Mouse (Mus musculus) Patski (cell line): Measurements from ENCODE around the gene Med12l. TPM values are rescaled to one million over a fixed set of nuclear protein-coding genes. Genes with fewer than 3 reads are reported as not detected.

Source experiments
- ATAC-seq: fragments of 100-300 bp; one replicate; pipeline ENCODE4 v1.8.0; 2021
- CTCF ChIA-PET: fragments of 350-600 bp; sonication (Branson Sonifier 250); formaldehyde crosslinking; loops from one replicate; lab custom pipeline; 2022; ENCODE audit warnings: inconsistent platforms; lab: Charles Lee
- POLR2A ChIA-PET: fragments of 350-600 bp; sonication (Branson Sonifier 250); formaldehyde crosslinking; loops from one replicate; lab custom pipeline; 2022; ENCODE audit warnings: antibody characterized with exemption, inconsistent platforms; lab: Charles Lee
- DNase-seq: peaks from one replicate; pipeline ENCODE4 v3.0.0-alpha.2; 2011; ENCODE audit warnings: low read depth, low spot score
- H3K27me3 ChIP-seq: fragments of 371-371 bp; one replicate; pipeline ENCODE4 v1.5.1; 2021
- CTCF ChIP-seq: fragments of 100-300 bp; IDR thresholded peaks from one replicate; pipeline ENCODE4 v1.5.1; 2021
- in situ Hi-C: fragments of 300-500 bp; cut with MboI; formaldehyde crosslinking; loops from 3 replicates; pipeline ENCODE4 v1.11.1; 2018; ENCODE audit warnings: low pct_unique_long_range_greater_than_20kb, mixed read lengths
- polyA plus RNA-seq: library from polyadenylated mRNA; unstranded; gene quantifications from one replicate; pipeline ENCODE4 v1.2.3, GENCODE M21; 2021

Med12l gene
- polyA plus RNA-seq, 1 experiment from 2014 or later, result 7.6 TPM

DNA sequence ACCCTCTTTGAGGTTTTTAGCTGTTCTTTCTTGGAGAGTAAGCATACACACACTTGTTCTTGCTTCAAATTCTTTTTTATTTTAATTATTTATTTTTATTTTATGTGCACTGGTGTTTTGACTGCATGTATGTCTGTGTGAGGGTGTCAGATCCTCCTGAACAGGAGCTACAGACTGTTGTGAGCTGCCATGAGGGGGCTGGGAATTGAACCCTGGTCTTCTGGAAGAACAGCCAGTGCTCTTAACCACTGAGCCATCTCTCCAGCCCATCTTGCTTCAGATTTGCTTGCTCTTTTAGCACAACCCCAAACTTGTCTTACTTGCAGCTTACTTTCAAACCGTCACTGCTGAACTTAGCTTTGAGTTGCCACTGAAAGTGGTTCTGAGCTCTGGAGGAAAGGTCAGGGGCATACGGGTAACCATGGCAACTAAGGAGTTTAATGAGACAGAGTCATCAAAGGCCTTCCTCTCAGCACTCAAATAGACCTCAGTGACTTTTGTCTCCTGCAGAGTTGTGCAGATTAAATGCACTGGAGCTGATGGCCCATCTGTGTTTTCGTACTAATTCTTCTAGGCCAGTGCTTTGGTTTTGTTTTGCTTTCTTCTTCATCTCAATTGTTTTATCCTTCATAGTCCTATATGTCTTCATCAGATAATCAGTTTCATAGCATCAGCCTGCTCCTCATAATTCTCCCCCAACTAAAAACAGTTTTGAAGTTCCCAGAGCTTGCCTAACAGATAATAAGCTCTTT is 272.1 kb downstream of the Med12l start:
- POLR2A ChIA-PET, result interaction anchor here (0.6 to 1.0 kb wide), 2 partner anchors 13 to 214 kb away, joined by 3 to 4 read pairs; no protein-coding TSS in a partner anchor
- ATAC-seq (no peak), DNase-seq (no peak)
- H3K27me3 ChIP-seq, result no peaks in the 10 kb centered on the region
- in situ Hi-C loops, result loop anchor here (25.0 kb wide), 1 partner anchor 1235 kb away; no protein-coding TSS in a partner anchor
- no peak for TF ChIP-seq CTCF
- CTCF ChIA-PET, result interaction anchor here (1.1 to 4.8 kb wide), 9 partner anchors 10 to 96 kb away, joined by 3 to 21 read pairs (median 5); partner anchors contain the start of gene P2ry12

DNA sequence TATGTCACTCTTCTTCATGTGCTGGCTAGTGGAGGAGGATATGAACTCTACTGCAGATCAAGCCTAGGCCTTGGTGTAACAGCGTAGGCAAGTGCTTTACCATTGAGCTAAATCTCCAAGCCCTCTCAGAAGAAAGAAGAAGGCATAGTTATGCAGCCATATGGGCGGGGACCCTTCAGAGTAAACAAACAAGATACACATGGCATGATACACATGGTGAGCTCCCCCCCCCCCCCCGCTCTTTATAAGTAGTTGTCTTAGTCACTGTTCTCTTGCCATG is 272.6 kb downstream of the Med12l start:
- POLR2A ChIA-PET, result interaction anchor here (0.6 to 1.0 kb wide), 2 partner anchors 14 to 215 kb away, joined by 3 to 4 read pairs; no protein-coding TSS in a partner anchor
- no peak for ATAC-seq
- CTCF ChIA-PET, result interaction anchor here (1.1 to 4.8 kb wide), 8 partner anchors 11 to 97 kb away, joined by 3 to 21 read pairs (median 6); partner anchors contain the start of gene P2ry12

DNA sequence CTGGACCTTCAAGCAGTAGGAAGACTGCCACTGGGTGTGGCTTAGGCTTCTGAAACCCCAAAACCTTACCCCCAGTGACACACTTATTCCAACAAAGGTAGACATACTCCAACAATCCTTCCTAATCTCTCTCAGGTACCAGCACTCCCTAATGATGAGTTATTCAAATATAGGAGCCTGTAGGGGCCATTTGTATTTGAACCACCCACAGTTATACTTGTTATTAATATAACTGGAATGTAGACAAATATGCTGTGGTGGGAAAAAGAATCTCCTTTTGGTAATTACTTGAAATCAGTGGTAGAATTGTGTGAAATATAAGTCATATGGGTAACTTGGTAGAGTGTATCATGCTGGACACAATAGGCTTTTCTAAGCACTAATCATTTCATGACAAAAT is 273.0 kb downstream of the Med12l start:
- DNase-seq (peak; percentile 33), ATAC-seq (peak; percentile 62)
- in situ Hi-C loops, result loop anchor here (25.0 kb wide), 1 partner anchor 1234 kb away; no protein-coding TSS in a partner anchor
- H3K27me3 ChIP-seq, result no peaks in the 10 kb centered on the region
- TF ChIP-seq CTCF, result no peak
- CTCF ChIA-PET, result interaction anchor here (1.1 to 4.8 kb wide), 9 partner anchors 10 to 97 kb away, joined by 3 to 21 read pairs (median 5); partner anchors contain the start of gene P2ry12
- POLR2A ChIA-PET, result no interaction called here

More for the DNA sequence above, 272.6 kb downstream of the Med12l start:
- H3K27me3 ChIP-seq, result no peaks in the 10 kb centered on the region
- no peak for DNase-seq
- in situ Hi-C loops, result loop anchor here (25.0 kb wide), 1 partner anchor 1234 kb away; no protein-coding TSS in a partner anchor
- TF ChIP-seq CTCF, result no peak

DNA sequence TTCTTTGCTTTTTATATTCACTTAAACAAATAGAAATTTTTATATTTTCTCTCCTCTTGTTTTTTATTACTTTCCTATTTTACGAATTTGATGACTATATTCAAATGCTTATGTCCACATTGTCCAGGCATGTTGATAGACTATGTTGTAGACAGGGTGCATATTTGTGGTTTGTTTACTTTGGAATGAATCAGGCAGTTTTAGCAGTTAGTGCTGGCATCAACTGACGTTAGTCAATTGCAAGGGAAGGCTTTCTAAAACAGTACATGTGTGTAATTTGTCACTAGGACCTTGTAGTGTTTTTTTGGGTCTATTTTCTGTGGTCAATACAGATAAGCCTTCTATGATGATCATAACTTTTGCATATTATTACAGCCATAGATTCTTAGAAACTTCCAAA is 284.9 kb downstream of the Med12l start:
- H3K27me3 ChIP-seq, result no peaks in the 10 kb centered on the region
- ChIA-PET CTCF (interaction anchor here (1.0 to 3.2 kb wide), 2 partner anchors 13 to 20 kb away, joined by 3 to 18 read pairs; no protein-coding TSS in a partner anchor), POLR2A (no interaction called here)
- ATAC-seq, result peak; percentile 98
- TF ChIP-seq CTCF, result no peak
- in situ Hi-C loops, result loop anchor here (25.0 kb wide), 1 partner anchor 1222 kb away; no protein-coding TSS in a partner anchor
- no peak for DNase-seq

DNA sequence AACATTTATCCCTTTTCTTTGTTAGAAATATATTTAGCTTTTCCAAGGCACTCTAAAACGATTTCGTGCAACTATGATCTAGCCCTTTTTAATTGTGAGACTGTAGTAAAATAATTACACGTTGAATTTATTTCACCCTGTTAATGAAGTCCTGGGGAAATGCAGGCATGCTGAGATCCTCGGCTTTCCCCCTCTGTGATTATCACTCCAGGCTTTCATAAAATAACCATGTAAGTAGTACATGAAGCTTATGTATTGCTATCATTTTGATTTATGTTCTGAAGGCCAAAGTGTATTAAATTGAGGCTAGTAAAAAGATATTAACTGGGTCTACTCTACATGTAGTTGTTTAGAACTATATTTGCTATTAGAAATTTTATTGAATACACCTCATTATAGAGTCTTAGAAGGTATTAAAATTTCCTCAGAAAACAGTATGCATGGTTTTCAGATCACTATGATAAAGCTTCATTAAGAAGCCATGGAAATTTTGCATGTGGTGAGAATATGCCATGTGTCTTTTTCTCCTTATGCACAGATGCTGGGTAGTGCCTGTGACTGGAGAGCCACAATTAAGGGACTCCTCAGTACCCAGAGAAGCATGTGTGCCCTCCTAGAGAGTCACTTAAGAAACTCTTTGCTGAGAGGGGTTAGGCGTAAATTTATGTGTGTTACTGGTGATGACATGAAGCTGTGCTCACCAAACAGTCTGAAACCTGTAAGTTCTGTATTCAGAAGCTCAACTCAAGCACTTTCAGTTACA is 288.0 kb downstream of the Med12l start:
- in situ Hi-C loops, result loop anchor here (25.0 kb wide), 1 partner anchor 1219 kb away; no protein-coding TSS in a partner anchor
- no peak for ATAC-seq
- CTCF ChIA-PET, result interaction anchor here (1.2 to 3.3 kb wide), 3 partner anchors 16 to 23 kb away, joined by 3 to 21 read pairs (median 3); no protein-coding TSS in a partner anchor
- POLR2A ChIA-PET, result no interaction called here
- TF ChIP-seq CTCF, result no peak
- no peak for DNase-seq
- H3K27me3 ChIP-seq, result no peaks in the 10 kb centered on the region

DNA sequence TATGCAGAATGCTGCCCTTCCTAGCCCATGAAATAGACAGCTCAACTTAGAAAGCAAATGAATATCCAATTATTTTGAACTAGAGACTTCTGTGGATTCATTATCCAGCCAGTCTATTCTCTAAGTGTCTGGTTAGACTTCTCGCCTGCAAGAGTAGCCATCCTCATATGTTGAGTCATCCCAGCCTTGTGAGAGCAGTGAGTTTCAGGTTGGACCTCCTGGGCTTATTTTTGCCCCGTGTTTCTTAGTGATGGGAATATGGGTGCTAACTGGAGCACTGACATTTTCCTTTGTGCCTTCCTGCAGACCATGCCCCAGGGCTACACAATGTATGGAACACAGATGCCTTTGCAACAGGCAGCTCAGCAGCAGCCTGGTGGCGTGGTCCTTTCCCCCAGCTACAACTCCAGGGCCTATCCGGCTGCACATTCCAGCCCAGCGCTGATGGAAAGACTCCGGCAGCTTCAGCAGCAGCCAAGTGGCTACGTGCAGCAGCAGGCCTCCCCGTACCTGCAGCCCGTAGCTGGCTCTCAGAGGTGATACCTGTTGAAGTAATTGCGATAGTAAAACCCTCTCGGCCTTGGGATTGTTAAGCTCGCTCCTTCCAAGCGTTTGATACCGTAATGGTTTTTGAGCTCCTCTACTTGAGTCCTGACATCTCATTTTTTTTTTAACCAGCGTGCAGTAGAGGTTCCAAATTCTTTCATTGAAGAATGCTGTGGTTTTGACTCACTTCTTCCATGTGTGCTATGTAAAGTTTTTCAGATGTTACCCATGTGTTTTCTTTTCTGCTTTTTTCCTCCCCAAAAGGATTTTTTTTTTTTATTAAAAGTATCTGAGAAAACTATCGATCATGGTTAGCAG is 290.3 kb downstream of the Med12l start:
- no peak for DNase-seq

DNA sequence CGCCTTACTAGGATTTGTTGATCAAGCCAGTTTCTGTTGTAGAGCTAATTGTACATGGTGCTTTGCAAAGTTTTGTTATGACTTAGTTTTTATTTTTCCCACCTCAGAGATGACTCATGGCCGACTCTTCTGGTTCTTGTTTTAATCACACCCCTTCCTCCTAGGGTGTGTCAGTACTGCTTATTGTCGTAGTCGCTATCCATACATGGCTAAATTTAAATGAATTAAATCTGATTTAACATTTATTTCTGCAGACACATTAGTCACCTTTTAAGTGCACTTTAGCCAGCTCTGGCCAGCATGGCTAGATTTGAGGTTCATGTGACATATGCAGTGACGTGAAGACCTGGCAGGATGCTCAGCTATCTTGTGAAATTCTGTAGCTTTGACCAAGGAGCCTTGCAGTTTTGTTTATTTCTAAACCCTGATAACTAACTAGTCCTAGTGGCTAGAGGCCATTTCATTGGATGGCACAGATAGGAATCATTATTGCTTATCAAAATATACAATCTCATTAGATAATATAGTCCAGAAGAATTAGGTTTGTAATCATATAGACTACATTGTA is 291.0 kb downstream of the Med12l start:
- DNase-seq, result no peak
- no peaks in the 10 kb centered on the region for H3K27me3 ChIP-seq
- ATAC-seq, result peak; percentile 84
- ChIA-PET POLR2A (interaction anchor here (0.7 kb wide), 3 partner anchors 15 to 1059 kb away, joined by 3 read pairs; no protein-coding TSS in a partner anchor), CTCF (interaction anchor here (1.0 to 1.4 kb wide), 8 partner anchors 8 to 184 kb away, joined by 3 to 5 read pairs (median 3); no protein-coding TSS in a partner anchor)
- in situ Hi-C loops, result loop anchor here (25.0 kb wide), 1 partner anchor 1216 kb away; no protein-coding TSS in a partner anchor
- TF ChIP-seq CTCF, result no peak

More for the DNA sequence above, 290.3 kb downstream of the Med12l start:
- ATAC-seq, result peak; percentile 94
- no peak for TF ChIP-seq CTCF
- H3K27me3 ChIP-seq, result no peaks in the 10 kb centered on the region
- ChIA-PET CTCF (interaction anchor here (1.0 to 1.4 kb wide), 8 partner anchors 9 to 183 kb away, joined by 3 to 5 read pairs (median 3); no protein-coding TSS in a partner anchor), POLR2A (interaction anchor here (0.7 kb wide), 2 partner anchors 16 to 1060 kb away, joined by 3 read pairs; no protein-coding TSS in a partner anchor)
- in situ Hi-C loops, result loop anchor here (25.0 kb wide), 1 partner anchor 1216 kb away; no protein-coding TSS in a partner anchor

DNA sequence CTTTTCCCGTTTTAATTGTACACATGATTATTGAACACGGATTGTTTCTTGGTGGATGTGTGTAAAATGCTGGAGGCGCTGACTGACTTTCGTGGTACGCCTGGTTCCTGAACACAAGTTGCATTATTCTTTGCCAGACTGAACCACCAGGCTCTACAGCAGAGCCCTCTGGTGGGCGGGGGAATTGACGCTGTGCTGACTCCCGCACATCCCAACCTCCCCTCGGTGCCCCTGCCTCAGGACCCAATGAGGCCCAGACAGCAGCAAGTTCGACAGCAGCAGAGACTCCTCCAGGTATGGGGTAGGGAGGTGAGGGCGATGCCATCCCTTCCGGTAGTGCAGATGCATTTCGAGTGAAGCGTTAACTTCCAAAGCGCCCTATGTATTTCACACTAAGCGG is 292.0 kb downstream of the Med12l start:
- POLR2A ChIA-PET, result no interaction called here

DNA sequence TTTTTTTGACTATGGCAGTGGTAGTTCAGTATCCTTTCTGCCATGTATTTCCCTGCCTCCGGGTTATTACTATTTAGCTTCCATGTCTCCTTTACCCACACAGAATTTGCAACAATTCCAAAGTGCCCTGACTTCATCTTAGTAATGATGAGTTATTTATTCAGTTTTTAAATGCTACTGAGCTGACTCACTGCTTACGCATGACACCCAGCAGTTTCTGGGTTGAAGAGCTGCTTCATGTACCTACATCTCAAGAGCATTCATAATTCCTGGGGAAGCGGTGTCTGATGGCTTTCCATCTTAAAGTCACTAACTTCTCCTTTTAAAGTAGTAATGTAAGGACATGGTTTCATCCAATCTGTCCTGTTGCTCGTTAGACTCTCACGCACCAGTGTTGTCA is 299.3 kb downstream of the Med12l start:
- ChIA-PET POLR2A (no interaction called here), CTCF (interaction anchor here (1.1 to 1.6 kb wide), 2 partner anchors 8 to 129 kb away, joined by 3 read pairs; no protein-coding TSS in a partner anchor)
- ATAC-seq (no peak), DNase-seq (no peak)
- in situ Hi-C loops, result no loop called here
- no peaks in the 10 kb centered on the region for H3K27me3 ChIP-seq
- TF ChIP-seq CTCF, result no peak

More for the DNA sequence above, 292.0 kb downstream of the Med12l start:
- CTCF ChIA-PET, result interaction anchor here (1.4 kb wide), 1 partner anchor 28 kb away, joined by 3 read pairs; no protein-coding TSS in a partner anchor
- ATAC-seq, result no peak
- DNase-seq, result no peak
- no peaks in the 10 kb centered on the region for H3K27me3 ChIP-seq
- in situ Hi-C loops, result loop anchor here (25.0 kb wide), 1 partner anchor 1215 kb away; no protein-coding TSS in a partner anchor
- TF ChIP-seq CTCF, result no peak
